Mouse (Mus musculus) limb, embryonic 10.5 days (tissue): ENCODE results near the gene Aldh5a1. TPM values are rescaled to one million over a fixed set of nuclear protein-coding genes. Genes with fewer than 3 reads are reported as not detected.

Experiments used
- DNase-seq: peaks from one replicate; pipeline ENCODE4 v3.0.0-alpha.2; 2017; ENCODE audit warnings: low spot score
- H3K27ac ChIP-seq: fragments of 300-500 bp; sonication (generic); 2 replicates; pipeline ENCODE4 v1.5.1; 2016; ENCODE audit warnings: mild to moderate bottlenecking
- H3K27me3 ChIP-seq: fragments of 300-500 bp; sonication (generic); 2 replicates; pipeline ENCODE4 v1.6.1; 2016; ENCODE audit warnings: low read depth, mild to moderate bottlenecking; ENCODE audit not compliant: poor library complexity, severe bottlenecking
- H3K36me3 ChIP-seq: fragments of 300-500 bp; sonication (generic); 2 replicates; pipeline ENCODE4 v1.6.1; 2016; ENCODE audit warnings: mild to moderate bottlenecking, moderate library complexity
- H3K4me1 ChIP-seq: fragments of 300-500 bp; sonication (generic); 2 replicates; pipeline ENCODE4 v1.6.1; 2016
- H3K4me3 ChIP-seq: fragments of 300-500 bp; sonication (generic); 2 replicates; pipeline ENCODE4 v1.5.1; 2016; ENCODE audit warnings: mild to moderate bottlenecking, moderate library complexity
- H3K9me3 ChIP-seq: fragments of 300-500 bp; sonication (generic); replicated peaks from 2 replicates; pipeline ENCODE4 v1.6.1; 2016; ENCODE audit warnings: mild to moderate bottlenecking
- WGBS: fragments of 180-500 bp; shearing (Covaris S2); methylation state at CpG from one replicate; pipeline ENCODE4 v1.1.7; 2016; 5-methylcytosine and 5-hydroxymethylcytosine counted together
- polyA plus RNA-seq: library from polyadenylated mRNA; unstranded; fragments of >200 nt; fragmentation: Nextera tagmentation; extraction: Ambion mirVana; gene quantifications from 2 replicates; pipeline ENCODE4 v1.2.1, GENCODE M21; 2016

Aldh5a1 gene
- polyA plus RNA-seq, 1 experiment from 2014 or later = 5.6 TPM

DNA sequence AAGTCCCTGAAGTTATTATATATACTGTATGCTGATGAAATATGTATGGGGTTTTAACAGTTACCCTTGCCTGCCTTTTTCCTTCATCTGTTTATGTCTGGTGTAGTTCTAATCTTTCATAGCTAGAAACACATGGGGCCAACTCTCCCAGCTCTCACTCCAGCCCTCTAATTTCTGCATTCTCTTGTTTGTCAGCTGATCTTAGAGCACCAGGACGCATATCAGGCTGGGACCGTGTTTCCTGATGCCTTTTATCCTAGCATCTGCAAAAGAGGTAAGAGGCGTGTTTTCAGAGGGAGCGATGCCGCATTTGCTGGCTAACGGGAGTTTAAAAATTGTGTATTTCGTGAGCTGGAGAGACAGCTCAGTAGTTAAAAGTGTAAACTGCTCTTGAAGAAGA is 15.2 kb upstream of the Aldh5a1 start:
- Histone ChIP-seq H3K36me3 (no peaks in the 10 kb centered on the region), H3K27ac (no peak overlapping the region), H3K4me1 (no peaks in the 10 kb centered on the region), H3K27me3 (peaks cover 20% of the 10 kb centered on the region), H3K9me3 (no peaks in the 10 kb centered on the region), H3K4me3 (no peak overlapping the region)
- 85% methylated on average over 7 of the region's 7 CpGs for WGBS
- no peak for DNase-seq

GRCm38 (mm10) chr13:24948870-24949269 is 11.4 kb upstream of the Aldh5a1 start:
- H3K4me3 ChIP-seq = no peak overlapping the region
- H3K27ac ChIP-seq = no peak overlapping the region
- no peak for DNase-seq
- H3K36me3 ChIP-seq = no peaks in the 10 kb centered on the region
- H3K9me3 ChIP-seq = no peaks in the 10 kb centered on the region
- 88% methylated on average over 6 of the region's 6 CpGs for WGBS
- no peaks in the 10 kb centered on the region for H3K27me3 ChIP-seq
- peaks cover 3% of the 10 kb centered on the region; the same call in 1 of the 2 replicates for H3K4me1 ChIP-seq

- Histone ChIP-seq H3K27ac (no peak overlapping the region), H3K9me3 (no peaks in the 10 kb centered on the region), H3K4me3 (no peak overlapping the region), H3K36me3 (no peaks in the 10 kb centered on the region), H3K4me1 (peaks cover 3% of the 10 kb centered on the region; the same call in 1 of the 2 replicates), H3K27me3 (no peaks in the 10 kb centered on the region)
- WGBS = 84% methylated on average over 5 of the region's 5 CpGs
- DNase-seq = no peak
These were observed 9.7 kb upstream of the Aldh5a1 start for GRCm38 (mm10) chr13:24947158-24947557.

DNA sequence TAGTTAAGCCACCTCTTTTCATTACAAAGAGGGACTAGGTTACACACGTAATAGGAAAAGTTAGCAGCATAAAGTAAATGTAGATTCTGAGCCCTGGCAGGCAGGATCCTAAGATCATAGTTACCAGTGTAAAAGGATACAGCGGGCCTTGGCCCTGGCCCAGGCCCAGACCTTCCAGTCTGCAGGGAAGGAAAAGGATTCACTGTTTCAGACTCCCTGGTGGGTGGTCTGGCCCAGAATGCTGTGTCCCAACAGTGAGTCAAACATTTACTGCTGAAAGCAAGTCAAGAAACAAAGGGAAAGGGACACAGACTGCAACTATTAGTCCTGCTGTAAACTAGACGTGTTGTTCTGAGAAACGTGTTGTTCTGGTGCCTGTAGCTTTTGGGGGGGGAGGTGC is 8.1 kb upstream of the Aldh5a1 start:
- Histone ChIP-seq H3K36me3 (no peaks in the 10 kb centered on the region), H3K27ac (no peak overlapping the region), H3K4me3 (no peak overlapping the region), H3K27me3 (no peaks in the 10 kb centered on the region), H3K4me1 (peaks cover 3% of the 10 kb centered on the region; the same call in 1 of the 2 replicates), H3K9me3 (no peaks in the 10 kb centered on the region)
- no peak for DNase-seq
- WGBS = 37% methylated on average over 4 of the region's 4 CpGs

GRCm38 (mm10) chr13:24943303-24943702 is 5.8 kb upstream of the Aldh5a1 start:
- no peak for DNase-seq
- Histone ChIP-seq H3K9me3 (no peaks in the 10 kb centered on the region), H3K36me3 (no peaks in the 10 kb centered on the region), H3K4me1 (peaks cover 3% of the 10 kb centered on the region; the same call in 1 of the 2 replicates), H3K27ac (no peak overlapping the region), H3K4me3 (no peak overlapping the region), H3K27me3 (peaks cover 3% of the 10 kb centered on the region; the same call in 1 of the 2 replicates)
- WGBS = 81% methylated on average over 8 of the region's 8 CpGs

- Histone ChIP-seq H3K4me3 (no peak within 1 kb of the TSS), H3K27ac (no peak within 1 kb of the TSS), H3K36me3 (no peaks in the 10 kb centered on the region), H3K27me3 (peaks cover 9% of the 10 kb centered on the region; the same call in 1 of the 2 replicates), H3K9me3 (no peaks in the 10 kb centered on the region), H3K4me1 (peaks cover 8% of the 10 kb centered on the region)
- whole genome bisulfite sequencing = 77% methylated on average over 17 of the region's 17 CpGs
- DNase-seq = no peak
These were observed 5.2 kb upstream of the Aldh5a1 start, which contains the start of gene Gpld1 for GRCm38 (mm10) chr13:24942512-24943282. Gene Gpld1 (plus strand): TSS chr13:24943152.

- no peak for DNase-seq
- 89% methylated on average over 9 of the region's 9 CpGs for WGBS
- no peaks in the 10 kb centered on the region for H3K36me3 ChIP-seq
- H3K9me3 ChIP-seq = no peaks in the 10 kb centered on the region
- peaks cover 9% of the 10 kb centered on the region; the same call in 1 of the 2 replicates for H3K27me3 ChIP-seq
- H3K4me3 ChIP-seq = no peak overlapping the region
- H3K4me1 ChIP-seq = peaks cover 14% of the 10 kb centered on the region
- H3K27ac ChIP-seq = no peak overlapping the region
These were observed 2.0 kb upstream of the Aldh5a1 start for GRCm38 (mm10) chr13:24939472-24939871.

GRCm38 (mm10) chr13:24938683-24939082 is 1.2 kb upstream of the Aldh5a1 start:
- WGBS = 29% methylated on average over 9 of the region's 9 CpGs

DNA sequence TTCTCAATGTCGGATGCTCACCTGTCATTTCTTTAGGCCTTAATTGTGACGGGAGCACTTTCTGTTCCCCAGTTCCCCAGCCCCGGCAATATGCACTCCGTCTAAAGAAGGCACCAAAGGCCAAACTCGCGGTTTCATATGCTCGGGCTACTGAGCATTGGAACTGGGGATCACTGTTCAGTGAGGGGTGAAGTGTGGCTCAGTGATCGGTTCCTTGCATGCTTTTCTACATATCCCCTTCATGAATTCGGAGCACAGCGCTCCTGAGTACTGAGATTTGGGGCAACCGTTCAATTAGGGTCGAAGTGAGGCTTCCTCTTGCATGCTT is 342 bp upstream of the Aldh5a1 start:
- Histone ChIP-seq H3K4me1 (peaks cover 14% of the 10 kb centered on the region), H3K9me3 (no peaks in the 10 kb centered on the region), H3K4me3 (peak overlapping the region; percentile 84), H3K36me3 (0 out of 2 replicates have a peak, but pooled peaks cover 3% of the 10 kb centered on the region), H3K27ac (peak overlapping the region; percentile 93), H3K27me3 (peaks cover 9% of the 10 kb centered on the region; the same call in 1 of the 2 replicates)
- DNase-seq = peak; percentile 35
- WGBS = 24% methylated on average over 12 of the region's 12 CpGs

More at GRCm38 (mm10) chr13:24938683-24939082, 1.2 kb upstream of the Aldh5a1 start:
- H3K9me3 ChIP-seq = no peaks in the 10 kb centered on the region
- DNase-seq = peak; percentile 80
- 0 out of 2 replicates have a peak, but pooled peaks cover 3% of the 10 kb centered on the region for H3K36me3 ChIP-seq
- H3K4me3 ChIP-seq = no peak overlapping the region
- H3K27ac ChIP-seq = no peak overlapping the region
- H3K4me1 ChIP-seq = peaks cover 14% of the 10 kb centered on the region
- peaks cover 9% of the 10 kb centered on the region; the same call in 1 of the 2 replicates for H3K27me3 ChIP-seq

DNA sequence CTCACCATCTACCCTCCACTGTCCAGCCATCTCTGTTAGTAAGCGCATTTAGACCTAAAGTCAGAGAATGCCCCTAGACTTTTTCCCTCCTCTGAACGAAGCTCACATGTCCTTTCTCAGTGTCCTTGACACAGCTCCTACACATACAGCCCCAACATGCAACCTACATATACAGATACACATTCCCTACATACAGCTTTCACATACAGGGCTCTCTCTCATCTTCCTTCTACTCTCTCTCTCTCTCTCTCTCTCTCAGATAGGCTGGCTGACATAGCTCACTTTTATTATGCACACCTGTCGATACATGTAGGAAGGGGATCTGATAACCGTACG is 721 bp downstream of the Aldh5a1 start:
- no peak for DNase-seq
- peaks cover 14% of the 10 kb centered on the region for H3K4me1 ChIP-seq
- H3K27me3 ChIP-seq = peaks cover 9% of the 10 kb centered on the region; the same call in 1 of the 2 replicates
- H3K4me3 ChIP-seq = peak overlapping the region; percentile 84
- H3K27ac ChIP-seq = peak overlapping the region; percentile 93; the same call in 1 of the 2 replicates
- no peaks in the 10 kb centered on the region for H3K9me3 ChIP-seq
- WGBS = 64% methylated on average over 5 of the region's 5 CpGs
- 0 out of 2 replicates have a peak, but pooled peaks cover 3% of the 10 kb centered on the region for H3K36me3 ChIP-seq

GRCm38 (mm10) chr13:24933199-24933598 is 4.3 kb downstream of the Aldh5a1 start:
- 92% methylated on average over 7 of the region's 7 CpGs for WGBS
- Histone ChIP-seq H3K27ac (no peak overlapping the region), H3K36me3 (0 out of 2 replicates have a peak, but pooled peaks cover 3% of the 10 kb centered on the region), H3K27me3 (peaks cover 4% of the 10 kb centered on the region; the same call in 1 of the 2 replicates), H3K4me1 (peaks cover 17% of the 10 kb centered on the region), H3K9me3 (no peaks in the 10 kb centered on the region), H3K4me3 (no peak overlapping the region)
- DNase-seq = no peak

GRCm38 (mm10) chr13:24930591-24930990 is 6.9 kb downstream of the Aldh5a1 start:
- H3K36me3 ChIP-seq = 0 out of 2 replicates have a peak, but pooled peaks cover 3% of the 10 kb centered on the region
- H3K27me3 ChIP-seq = no peaks in the 10 kb centered on the region
- no peak for DNase-seq

GRCm38 (mm10) chr13:24923991-24924390 is 13.5 kb downstream of the Aldh5a1 start:
- 91% methylated on average over 5 of the region's 5 CpGs for WGBS
- no peak overlapping the region for H3K27ac ChIP-seq
- no peaks in the 10 kb centered on the region for H3K27me3 ChIP-seq
- peaks cover 8% of the 10 kb centered on the region for H3K36me3 ChIP-seq
- H3K4me3 ChIP-seq = no peak overlapping the region
- no peak for DNase-seq
- H3K4me1 ChIP-seq = no peaks in the 10 kb centered on the region
- H3K9me3 ChIP-seq = no peaks in the 10 kb centered on the region

More at GRCm38 (mm10) chr13:24930591-24930990, 6.9 kb downstream of the Aldh5a1 start:
- Histone ChIP-seq H3K27ac (no peak overlapping the region), H3K9me3 (no peaks in the 10 kb centered on the region), H3K4me1 (0 out of 2 replicates have a peak, but pooled peaks cover 3% of the 10 kb centered on the region), H3K4me3 (no peak overlapping the region)
